Mouse (Mus musculus) left cerebral cortex, adult 18-20 months (tissue): ENCODE data around the gene Map3k20. TPM values are rescaled to one million over a fixed set of nuclear protein-coding genes. Genes with fewer than 3 reads are reported as not detected.

Experiments
- DNase-seq, 2 experiments: peaks; one replicate each; pipeline ENCODE4 v3.0.0; 2021 to 2022; ENCODE audit warnings: low spot score in 2 of 2, mixed read lengths in 1 of 2
- total RNA-seq, 2 experiments: library from RNA; stranded (reverse); gene quantifications; 2 replicates each; pipeline ENCODE4 v1.2.3; 2021

The Map3k20 gene
- total RNA-seq, 2 experiments from 2014 or later: 8.7 to 10.1 TPM

- no peak for DNase-seq
Observed at GRCm38 (mm10) chr2:72319028-72319798, 33.8 kb downstream of the Map3k20 start.

GRCm38 (mm10) chr2:72320661-72321060, 35.2 kb downstream of the Map3k20 start:
- DNase-seq: no peak

- DNase-seq: no peak
Observed at GRCm38 (mm10) chr2:72321591-72321990, 36.2 kb downstream of the Map3k20 start.

GRCm38 (mm10) chr2:72322681-72323353, 37.4 kb downstream of the Map3k20 start:
- no peak for DNase-seq

- no peak for DNase-seq
Observed at GRCm38 (mm10) chr2:72324436-72324835, 39.0 kb downstream of the Map3k20 start.

GRCm38 (mm10) chr2:72326491-72326890, 41.1 kb downstream of the Map3k20 start:
- no peak for DNase-seq

- DNase-seq: no peak
Observed at GRCm38 (mm10) chr2:72328435-72328834, 43.0 kb downstream of the Map3k20 start.

- no peak for DNase-seq
Observed at GRCm38 (mm10) chr2:72330955-72331481, 45.6 kb downstream of the Map3k20 start.

- no peak for DNase-seq
Observed at GRCm38 (mm10) chr2:72332067-72332466, 46.6 kb downstream of the Map3k20 start.

GRCm38 (mm10) chr2:72333210-72333609, 47.8 kb downstream of the Map3k20 start:
- no peak for DNase-seq

- no peak for DNase-seq
Observed at GRCm38 (mm10) chr2:72336840-72337239, 51.4 kb downstream of the Map3k20 start.

- no peak for DNase-seq
Observed at GRCm38 (mm10) chr2:72345281-72345680, 59.8 kb downstream of the Map3k20 start.

GRCm38 (mm10) chr2:72351329-72351728, 65.9 kb downstream of the Map3k20 start:
- no peak for DNase-seq

- no peak for DNase-seq
Observed at GRCm38 (mm10) chr2:72351776-72352175, 66.3 kb downstream of the Map3k20 start.

- no peak for DNase-seq
Observed at GRCm38 (mm10) chr2:72352756-72353155, 67.3 kb downstream of the Map3k20 start.

- DNase-seq: no peak
Observed at GRCm38 (mm10) chr2:72356471-72356870, 71.0 kb downstream of the Map3k20 start.

GRCm38 (mm10) chr2:72361572-72361971, 76.1 kb downstream of the Map3k20 start:
- DNase-seq: no peak

GRCm38 (mm10) chr2:72363449-72363848, 78.0 kb downstream of the Map3k20 start:
- no peak for DNase-seq

- DNase-seq: no peak
Observed at GRCm38 (mm10) chr2:72365930-72366329, 80.5 kb downstream of the Map3k20 start.

- DNase-seq: no peak
Observed at GRCm38 (mm10) chr2:72366503-72366902, 81.1 kb downstream of the Map3k20 start.

- DNase-seq: no peak
Observed at GRCm38 (mm10) chr2:72367850-72368249, 82.4 kb downstream of the Map3k20 start.

GRCm38 (mm10) chr2:72369140-72369600, 83.7 kb downstream of the Map3k20 start:
- no peak for DNase-seq
